Mouse (Mus musculus) C2C12 (cell line): ENCODE measurements around the gene Pcgf6. TPM values are rescaled to one million over a fixed set of nuclear protein-coding genes. Genes with fewer than 3 reads are reported as not detected.

Source experiments
- H3K27me3 ChIP-seq: one replicate; pipeline ENCODE4 v1.6.1; 2011; ENCODE audit not compliant: control insufficient read depth, insufficient read depth, insufficient read length
- H3K36me3 ChIP-seq: one replicate; pipeline ENCODE4 v1.6.1; 2011; ENCODE audit not compliant: control insufficient read depth, insufficient read depth
- H3K4me3 ChIP-seq: one replicate; pipeline ENCODE4 v1.5.1; 2011; ENCODE audit warnings: mild to moderate bottlenecking, control low read depth; ENCODE audit not compliant: poor library complexity, insufficient read depth, severe bottlenecking
- H3K79me2 ChIP-seq: one replicate; pipeline ENCODE4 v1.6.1; 2011; ENCODE audit not compliant: control insufficient read depth, insufficient read depth
- H3K79me3 ChIP-seq: one replicate; pipeline ENCODE4 v1.6.1; 2011; ENCODE audit warnings: low read depth, control low read depth
- H3ac ChIP-seq: one replicate; pipeline ENCODE3; 2011; ENCODE audit warnings: low read depth; ENCODE audit not compliant: control insufficient read depth, insufficient read length
- CEBPB ChIP-seq: IDR thresholded peaks from one replicate; pipeline ENCODE4 v1.6.1; 2011; ENCODE audit warnings: low read depth, mild to moderate bottlenecking, control low read depth, moderate library complexity
- CTCF ChIP-seq: IDR thresholded peaks from one replicate; pipeline ENCODE4 v1.5.1; 2011; ENCODE audit not compliant: control insufficient read depth, insufficient read depth, insufficient read length
- FOSL1 ChIP-seq: IDR thresholded peaks from one replicate; pipeline ENCODE4 v1.8.0; 2011; ENCODE audit warnings: mild to moderate bottlenecking, low read length; ENCODE audit not compliant: poor library complexity, insufficient read depth, severe bottlenecking
- MAX ChIP-seq: IDR thresholded peaks from one replicate; pipeline ENCODE4 v1.6.1; 2011; ENCODE audit warnings: mild to moderate bottlenecking, control low read depth
- MYOD1 ChIP-seq: IDR thresholded peaks from one replicate; pipeline ENCODE4 v1.6.1; 2011; ENCODE audit warnings: low read depth; ENCODE audit not compliant: control insufficient read depth, insufficient read length
- MYOG ChIP-seq: IDR thresholded peaks from one replicate; pipeline ENCODE4 v1.6.1; 2011; ENCODE audit not compliant: control insufficient read depth, insufficient read length; ENCODE audit errors: extremely low read depth
- USF1 ChIP-seq: IDR thresholded peaks from one replicate; pipeline ENCODE4 v1.6.1; 2011; ENCODE audit warnings: low read depth, mild to moderate bottlenecking, control low read depth, moderate library complexity
- polyA plus RNA-seq: library from polyadenylated mRNA; unstranded; fragments of >200 nt; fragmentation: generic; extraction: Trizol; gene quantifications from one replicate; pipeline ENCODE4 v1.2.1, GENCODE M21; 2012; ENCODE audit warnings: missing spikeins

Gene Pcgf6
- polyA plus RNA-seq, 1 experiment = 5.5 TPM

- peaks cover 4% of the 10 kb centered on the region for H3K27me3 ChIP-seq
- H3K36me3 ChIP-seq = no peaks in the 10 kb centered on the region
- no peaks in the 10 kb centered on the region for H3K79me2 ChIP-seq
- H3K79me3 ChIP-seq = no peaks in the 10 kb centered on the region
- no peak overlapping the region for H3K4me3 ChIP-seq
- H3ac ChIP-seq = no peak overlapping the region
- TF ChIP-seq MYOG (no peak), CEBPB (no peak), CTCF (no peak), FOSL1 (no peak), MAX (no peak), MYOD1 (no peak), USF1 (no peak)
Measured at GRCm38 (mm10) chr19:46990153-46990518, 60.6 kb downstream of the Pcgf6 start.

GRCm38 (mm10) chr19:46989479-46990152 lies 61.1 kb downstream of the Pcgf6 start:
- peaks cover 4% of the 10 kb centered on the region for H3K27me3 ChIP-seq
- H3K36me3 ChIP-seq = no peaks in the 10 kb centered on the region
- TF ChIP-seq USF1 = no peak
- no peak for TF ChIP-seq CEBPB
- no peak for TF ChIP-seq FOSL1
- no peak for TF ChIP-seq MAX
- no peak for TF ChIP-seq CTCF
- no peak for TF ChIP-seq MYOG
- TF ChIP-seq MYOD1 = no peak
- no peak overlapping the region for H3K4me3 ChIP-seq
- no peak overlapping the region for H3ac ChIP-seq
- no peaks in the 10 kb centered on the region for H3K79me2 ChIP-seq
- H3K79me3 ChIP-seq = no peaks in the 10 kb centered on the region

DNA sequence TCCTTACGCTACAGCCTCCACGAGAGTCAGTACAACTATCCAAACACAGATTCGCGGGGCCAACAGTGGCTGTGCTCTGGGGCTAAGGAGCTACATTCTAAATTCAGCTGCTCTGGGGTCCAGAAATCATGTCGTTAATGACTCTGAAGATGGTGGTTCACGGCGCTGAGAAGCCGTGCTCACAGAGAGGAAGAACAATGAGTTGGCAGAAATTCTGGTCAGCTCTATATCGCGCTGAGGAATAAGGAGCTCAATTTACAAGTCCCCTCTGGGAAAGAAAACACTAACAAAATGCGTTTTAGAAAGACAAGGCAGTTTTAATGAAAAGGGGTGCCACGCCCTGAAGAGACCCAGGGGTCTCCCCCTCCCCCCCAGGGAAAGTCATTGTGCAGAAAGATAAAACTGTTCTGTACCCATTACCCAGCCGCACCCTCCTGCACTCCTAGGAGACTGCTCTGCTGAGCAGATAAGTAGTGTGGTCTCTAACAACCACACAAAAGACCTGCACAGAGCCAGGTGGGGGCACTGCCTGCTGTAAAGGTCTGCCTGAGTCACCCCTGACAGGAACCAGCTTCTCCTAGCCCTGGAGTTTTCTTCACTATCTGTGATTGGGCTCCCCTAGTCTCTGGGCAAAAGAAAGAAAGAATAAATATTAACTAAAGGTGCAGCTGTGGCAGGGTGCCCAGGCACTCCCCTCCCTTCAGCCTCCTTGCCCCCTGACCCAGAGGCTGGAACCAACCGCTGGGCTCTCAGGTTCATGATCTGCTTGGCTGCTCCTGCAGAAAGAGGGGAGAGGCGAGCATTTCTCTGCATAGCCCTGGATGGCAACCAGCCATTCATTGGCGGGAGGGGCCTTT lies 62.2 kb downstream of the Pcgf6 start:
- TF ChIP-seq MYOG = no peak
- TF ChIP-seq MAX = no peak
- TF ChIP-seq MYOD1 = no peak
- TF ChIP-seq USF1 = no peak
- no peak for TF ChIP-seq CTCF
- TF ChIP-seq CEBPB = no peak
- TF ChIP-seq FOSL1 = no peak
- Histone ChIP-seq H3K36me3 (no peaks in the 10 kb centered on the region), H3ac (no peak overlapping the region), H3K4me3 (no peak overlapping the region), H3K27me3 (no peaks in the 10 kb centered on the region), H3K79me3 (no peaks in the 10 kb centered on the region), H3K79me2 (no peaks in the 10 kb centered on the region)

- Histone ChIP-seq H3K4me3 (no peak overlapping the region), H3K79me3 (no peaks in the 10 kb centered on the region), H3ac (no peak overlapping the region), H3K27me3 (no peaks in the 10 kb centered on the region), H3K36me3 (no peaks in the 10 kb centered on the region), H3K79me2 (no peaks in the 10 kb centered on the region)
- TF ChIP-seq CTCF = no peak
- TF ChIP-seq CEBPB = no peak
- TF ChIP-seq MYOG = no peak
- no peak for TF ChIP-seq MYOD1
- no peak for TF ChIP-seq FOSL1
- no peak for TF ChIP-seq USF1
- no peak for TF ChIP-seq MAX
Measured at GRCm38 (mm10) chr19:46987646-46988045, 63.1 kb downstream of the Pcgf6 start.

- H3K36me3 ChIP-seq = no peaks in the 10 kb centered on the region
- H3K79me3 ChIP-seq = no peaks in the 10 kb centered on the region
- no peak for TF ChIP-seq FOSL1
- TF ChIP-seq MYOD1 = no peak
- TF ChIP-seq MAX = no peak
- no peaks in the 10 kb centered on the region for H3K79me2 ChIP-seq
- H3K27me3 ChIP-seq = no peaks in the 10 kb centered on the region
- H3ac ChIP-seq = no peak overlapping the region
- H3K4me3 ChIP-seq = no peak overlapping the region
Measured at GRCm38 (mm10) chr19:46984726-46985622, 65.7 kb downstream of the Pcgf6 start.
